Mouse (Mus musculus) gastrocnemius, postnatal 36 days (tissue): ENCODE measurements around the gene Zfp991. TPM values are rescaled to one million over a fixed set of nuclear protein-coding genes. Genes with fewer than 3 reads are reported as not detected.

Source experiments
- total RNA-seq, 2 experiments: library from RNA; stranded (reverse); gene quantifications; 2 replicates each; pipeline ENCODE4 v1.2.3; 2021

The Zfp991 gene
- total RNA-seq, 2 experiments from 2014 or later, result 1.4 to 1.7 TPM

Other genes with a start within 250 kb of the Zfp991 start
- gene Gm21411, start 222.4 kb upstream of the Zfp991 start, total RNA-seq, result not detected
- gene Zfp989, start 160.1 kb upstream of the Zfp991 start, total RNA-seq, result not detected
- under 1 TPM; 0.10 to 0.15 TPM for gene Rex2, start 110.2 kb upstream of the Zfp991 start, total RNA-seq
- gene Zfp988, start 173.6 kb downstream of the Zfp991 start, total RNA-seq, result not detected
- not detected for gene Zfp978, start 229.3 kb downstream of the Zfp991 start, total RNA-seq